Mouse (Mus musculus) stomach, embryonic 16.5 days (tissue): Measurements from ENCODE around the gene Chka. TPM values are rescaled to one million over a fixed set of nuclear protein-coding genes. Genes with fewer than 3 reads are reported as not detected.
A peak's percentile ranks its signal among the peaks of the same experiment; 100 is the strongest.

ENCODE experiments used
- ATAC-seq: fragments of 200-750 bp; cut with Nextera tagmentation; 2 replicates; pipeline ENCODE4 v1.8.0; 2017; ENCODE audit warnings: moderate number of reproducible peaks, moderate TSS enrichment; ENCODE audit not compliant: insufficient read depth, low FRiP score
- H3K27ac ChIP-seq: fragments of 300-500 bp; sonication (generic); 2 replicates; pipeline ENCODE4 v1.5.1; 2014; ENCODE audit warnings: low read length
- H3K27me3 ChIP-seq: fragments of 300-500 bp; sonication (generic); 2 replicates; pipeline ENCODE4 v1.6.1; 2014; ENCODE audit warnings: low read length, control low read depth, mixed read lengths; ENCODE audit not compliant: control insufficient read depth, insufficient read depth
- H3K36me3 ChIP-seq: fragments of 300-500 bp; sonication (generic); 2 replicates; pipeline ENCODE4 v1.6.1; 2014; ENCODE audit warnings: low read length; ENCODE audit not compliant: control insufficient read depth, insufficient read depth
- H3K4me1 ChIP-seq: fragments of 300-500 bp; sonication (generic); 2 replicates; pipeline ENCODE4 v1.6.1; 2014; ENCODE audit warnings: low read length, control low read depth, mixed read lengths; ENCODE audit not compliant: control insufficient read depth, insufficient read depth
- H3K4me2 ChIP-seq: fragments of 300-500 bp; sonication (generic); 2 replicates; pipeline ENCODE4 v1.6.1; 2014; ENCODE audit warnings: low read depth, low read length, mixed read lengths
- H3K4me3 ChIP-seq: fragments of 300-500 bp; sonication (generic); replicated peaks from 2 replicates; pipeline ENCODE4 v1.5.1; 2014; ENCODE audit warnings: mild to moderate bottlenecking, low read length
- H3K9ac ChIP-seq: fragments of 300-500 bp; sonication (generic); 2 replicates; pipeline ENCODE4 v1.6.1; 2014; ENCODE audit warnings: low read length
- H3K9me3 ChIP-seq: fragments of 300-500 bp; sonication (generic); replicated peaks from 2 replicates; pipeline ENCODE4 v1.6.1; 2016; ENCODE audit warnings: low read length, control low read depth; ENCODE audit not compliant: control insufficient read depth
- WGBS: fragments of 180-500 bp; shearing (Covaris S2); extraction: QIAGEN DNeasy Blood & Tissue Kit; methylation state at CpG from one replicate; pipeline ENCODE4 v1.1.7; 2014; 5-methylcytosine and 5-hydroxymethylcytosine counted together
- polyA plus RNA-seq: library from polyadenylated mRNA; unstranded; fragments of >200 nt; fragmentation: Nextera tagmentation; extraction: Ambion mirVana; gene quantifications from 2 replicates; pipeline ENCODE4 v1.2.1, GENCODE M21; 2015

Gene Chka
- polyA plus RNA-seq, 1 experiment from 2014 or later, result 42.2 TPM

- H3K4me3 ChIP-seq, result no peak overlapping the region
- no peaks in the 10 kb centered on the region for H3K27me3 ChIP-seq
- 66% methylated on average over 2 of the region's 2 CpGs for WGBS
- no peaks in the 10 kb centered on the region for H3K9me3 ChIP-seq
- no peak for ATAC-seq
- no peak overlapping the region for H3K27ac ChIP-seq
- H3K36me3 ChIP-seq, result no peaks in the 10 kb centered on the region
- no peak overlapping the region for H3K9ac ChIP-seq
- H3K4me1 ChIP-seq, result peaks cover 4% of the 10 kb centered on the region; the same call in 1 of the 2 replicates
- no peak overlapping the region for H3K4me2 ChIP-seq
Measured at GRCm38 (mm10) chr19:3843629-3844028, 7.9 kb upstream of the Chka start.

- H3K4me1 ChIP-seq, result peaks cover 4% of the 10 kb centered on the region; the same call in 1 of the 2 replicates
- WGBS, result 96% methylated on average over 1 of the region's 1 CpGs
- no peak overlapping the region for H3K27ac ChIP-seq
- no peak for ATAC-seq
- no peak overlapping the region for H3K4me2 ChIP-seq
- no peaks in the 10 kb centered on the region for H3K36me3 ChIP-seq
- H3K9me3 ChIP-seq, result no peaks in the 10 kb centered on the region
- no peaks in the 10 kb centered on the region for H3K27me3 ChIP-seq
- no peak overlapping the region for H3K9ac ChIP-seq
- no peak overlapping the region for H3K4me3 ChIP-seq
Measured at GRCm38 (mm10) chr19:3844836-3845235, 6.7 kb upstream of the Chka start.

- Histone ChIP-seq H3K36me3 (no peaks in the 10 kb centered on the region), H3K9ac (no peak overlapping the region), H3K9me3 (no peaks in the 10 kb centered on the region), H3K4me3 (no peak overlapping the region), H3K4me2 (no peak overlapping the region), H3K27me3 (no peaks in the 10 kb centered on the region), H3K4me1 (peaks cover 2% of the 10 kb centered on the region; the same call in 1 of the 2 replicates), H3K27ac (no peak overlapping the region)
- WGBS, result 92% methylated on average over 11 of the region's 11 CpGs
- ATAC-seq, result no peak
Measured at GRCm38 (mm10) chr19:3845339-3845738, 6.2 kb upstream of the Chka start.

- Histone ChIP-seq H3K27ac (no peak overlapping the region), H3K4me1 (peaks cover 2% of the 10 kb centered on the region; the same call in 1 of the 2 replicates), H3K36me3 (no peaks in the 10 kb centered on the region), H3K27me3 (no peaks in the 10 kb centered on the region), H3K9me3 (no peaks in the 10 kb centered on the region), H3K9ac (no peak overlapping the region), H3K4me3 (no peak overlapping the region), H3K4me2 (no peak overlapping the region)
- ATAC-seq, result no peak
- WGBS, result 71% methylated on average over 1 of the region's 1 CpGs
Measured at GRCm38 (mm10) chr19:3845803-3846406, 5.7 kb upstream of the Chka start.

GRCm38 (mm10) chr19:3846676-3847604 is 4.6 kb upstream of the Chka start:
- Histone ChIP-seq H3K4me3 (no peak overlapping the region), H3K9me3 (no peaks in the 10 kb centered on the region), H3K9ac (no peak overlapping the region), H3K4me1 (peaks cover 6% of the 10 kb centered on the region), H3K4me2 (no peak overlapping the region), H3K27me3 (no peaks in the 10 kb centered on the region), H3K27ac (no peak overlapping the region), H3K36me3 (no peaks in the 10 kb centered on the region)
- ATAC-seq, result no peak
- WGBS, result 77% methylated on average over 10 of the region's 10 CpGs

- WGBS, result 80% methylated on average over 5 of the region's 5 CpGs
- Histone ChIP-seq H3K4me3 (no peak overlapping the region), H3K36me3 (no peaks in the 10 kb centered on the region), H3K9ac (no peak overlapping the region), H3K4me1 (peaks cover 6% of the 10 kb centered on the region), H3K27me3 (no peaks in the 10 kb centered on the region), H3K27ac (no peak overlapping the region), H3K4me2 (no peak overlapping the region), H3K9me3 (no peaks in the 10 kb centered on the region)
- ATAC-seq, result no peak
Measured at GRCm38 (mm10) chr19:3847711-3848110, 3.9 kb upstream of the Chka start.

- WGBS, result 69% methylated on average over 7 of the region's 7 CpGs
Measured at GRCm38 (mm10) chr19:3848207-3848808, 3.3 kb upstream of the Chka start.

GRCm38 (mm10) chr19:3849251-3849650 is 2.3 kb upstream of the Chka start:
- Histone ChIP-seq H3K4me1 (peaks cover 9% of the 10 kb centered on the region), H3K9me3 (no peaks in the 10 kb centered on the region), H3K4me2 (no peak overlapping the region), H3K9ac (no peak overlapping the region), H3K27ac (no peak overlapping the region), H3K27me3 (no peaks in the 10 kb centered on the region), H3K4me3 (no peak overlapping the region), H3K36me3 (no peaks in the 10 kb centered on the region)
- 75% methylated on average over 2 of the region's 2 CpGs for WGBS
- no peak for ATAC-seq

More at GRCm38 (mm10) chr19:3848207-3848808, 3.3 kb upstream of the Chka start:
- Histone ChIP-seq H3K4me3 (no peak overlapping the region), H3K27me3 (no peaks in the 10 kb centered on the region), H3K27ac (no peak overlapping the region), H3K9ac (no peak overlapping the region), H3K9me3 (no peaks in the 10 kb centered on the region), H3K4me1 (peaks cover 9% of the 10 kb centered on the region), H3K4me2 (no peak overlapping the region), H3K36me3 (no peaks in the 10 kb centered on the region)
- no peak for ATAC-seq

- WGBS, result 31% methylated on average over 5 of the region's 5 CpGs
- no peaks in the 10 kb centered on the region for H3K36me3 ChIP-seq
- H3K9ac ChIP-seq, result no peak overlapping the region
- peak overlapping the region; percentile 71 for H3K27ac ChIP-seq
- H3K9me3 ChIP-seq, result no peaks in the 10 kb centered on the region
- no peak for ATAC-seq
- H3K4me2 ChIP-seq, result no peak overlapping the region
- H3K4me1 ChIP-seq, result peaks cover 13% of the 10 kb centered on the region
- H3K27me3 ChIP-seq, result no peaks in the 10 kb centered on the region
- no peak overlapping the region for H3K4me3 ChIP-seq
Measured at GRCm38 (mm10) chr19:3850076-3850475, 1.5 kb upstream of the Chka start.
